Mouse (Mus musculus) 416B (cell line): ENCODE measurements around the gene Gpr152.
"Not testable (repeated sequence)": the region's sequence is repeated elsewhere in the genome, so short reads cannot be mapped to it uniquely, and the experiment has no call there.

Source experiments
- DNase-seq: peaks from one replicate; pipeline ENCODE4 v3.0.0; 2011; ENCODE audit warnings: low read depth

The Gpr152 gene

DNA sequence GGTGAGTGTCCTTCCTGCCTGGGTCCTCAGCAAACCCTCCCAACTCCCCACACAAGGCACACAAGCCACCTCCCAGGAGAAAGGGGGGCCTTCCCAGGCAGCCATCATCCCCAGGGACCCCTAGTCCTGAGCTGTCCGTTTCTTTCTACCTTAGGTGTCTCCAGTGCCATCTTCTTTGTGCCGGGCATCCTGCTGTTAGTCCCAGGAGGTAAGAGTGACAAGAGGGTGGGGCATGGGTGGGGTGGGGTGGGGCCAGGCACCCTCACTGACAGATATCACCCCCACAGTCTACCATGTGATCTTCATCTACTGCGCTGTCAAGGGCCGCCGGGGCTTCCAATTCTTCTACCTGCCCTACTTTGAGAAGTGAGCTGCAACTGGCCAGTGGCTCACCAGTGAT, 8.5 kb upstream of the Gpr152 start:
- DNase-seq: no peak

DNA sequence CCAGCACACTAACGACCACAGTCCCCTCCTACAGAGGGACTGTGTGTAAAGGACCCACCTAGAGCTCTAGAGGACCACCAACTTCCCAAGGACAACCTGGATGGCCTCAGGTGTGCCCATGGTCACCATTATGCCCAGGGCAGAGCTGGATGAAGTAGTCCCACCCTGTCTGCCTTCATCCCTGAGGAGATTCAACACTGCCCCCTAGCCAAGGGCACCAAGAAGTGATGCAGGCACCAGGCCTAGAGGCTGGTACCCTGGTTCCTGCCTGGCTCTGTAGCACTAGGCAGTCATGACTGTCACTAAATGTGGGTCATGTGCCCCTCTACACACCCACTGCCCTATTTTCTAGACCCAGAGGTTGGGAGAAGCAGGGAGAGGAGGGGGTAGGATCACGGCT, 7.8 kb upstream of the Gpr152 start:
- peak; percentile 28 for DNase-seq

DNA sequence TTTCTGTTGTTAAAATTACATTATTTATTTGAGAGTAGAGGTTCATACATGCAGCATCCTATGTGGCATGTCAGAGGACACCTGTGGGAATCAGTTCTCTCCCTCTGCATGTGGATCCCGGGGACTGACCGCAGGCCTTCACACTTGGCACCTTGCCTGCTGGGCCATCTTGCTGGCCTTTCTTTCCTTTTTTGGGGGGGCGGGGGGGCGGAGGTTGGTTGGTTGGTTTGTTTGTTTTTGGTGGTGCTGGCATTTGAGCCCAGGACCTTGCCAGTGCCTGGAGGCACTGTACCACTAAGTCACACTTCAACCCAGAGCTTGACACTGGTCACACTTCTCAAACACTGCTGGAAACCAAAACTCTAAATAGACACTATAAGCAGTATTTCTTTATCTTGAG, 5.2 kb upstream of the Gpr152 start:
- DNase-seq: no peak

DNA sequence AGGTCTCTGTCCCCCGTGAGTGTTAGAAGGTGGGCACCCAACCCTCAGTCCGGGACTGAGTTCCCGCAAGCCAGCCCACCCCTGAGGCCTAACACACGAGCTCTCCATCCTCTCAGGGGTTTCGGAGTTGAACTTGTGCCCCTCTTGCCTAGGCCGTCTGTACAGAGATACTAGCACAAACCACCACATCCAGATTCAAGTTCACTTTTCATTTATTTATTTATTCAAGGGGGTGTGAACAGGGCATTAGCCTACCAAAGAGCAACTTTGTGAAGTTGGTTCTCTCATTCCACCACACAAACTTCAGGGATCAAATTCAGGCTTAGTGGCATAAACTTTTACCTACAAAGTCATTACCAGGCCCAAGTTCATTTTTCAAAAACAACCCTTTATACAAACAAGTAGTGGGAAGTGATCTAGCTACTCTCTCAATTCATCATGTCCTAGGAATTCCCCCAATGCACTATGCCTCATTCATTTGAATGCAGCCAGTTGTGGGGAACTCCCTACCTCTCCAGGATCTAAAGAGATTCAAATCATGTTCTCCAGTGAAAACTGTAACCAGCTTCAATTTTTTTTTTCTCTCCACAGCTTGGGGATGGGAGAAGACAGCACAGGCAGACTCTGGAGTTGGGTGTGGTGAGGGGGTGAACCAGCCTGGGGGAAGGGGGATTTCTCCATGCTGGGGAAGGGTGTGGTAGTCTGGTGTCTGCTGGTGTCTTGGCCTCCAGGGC, 4.2 kb upstream of the Gpr152 start:
- not testable (repeated sequence) for DNase-seq

DNA sequence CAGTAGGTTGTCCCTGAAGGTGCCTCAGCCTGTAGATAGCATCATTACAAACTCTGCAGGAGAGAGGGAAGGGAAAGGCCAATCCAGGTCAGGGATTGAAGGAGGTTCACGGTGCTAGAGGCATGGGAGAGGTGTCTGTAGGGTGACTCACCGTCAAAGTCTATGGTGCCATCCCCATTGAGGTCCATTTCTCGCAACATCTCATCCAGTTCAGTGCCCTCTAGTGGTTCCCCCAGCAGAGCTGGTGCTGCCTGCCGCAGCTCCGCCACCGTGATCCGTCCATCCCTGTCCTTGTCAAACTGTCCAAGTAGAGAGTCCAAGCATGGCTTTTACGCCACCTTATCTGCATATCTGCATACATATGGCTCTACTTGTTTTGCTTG, 3.6 kb upstream of the Gpr152 start:
- peak; percentile 58 for DNase-seq

DNA sequence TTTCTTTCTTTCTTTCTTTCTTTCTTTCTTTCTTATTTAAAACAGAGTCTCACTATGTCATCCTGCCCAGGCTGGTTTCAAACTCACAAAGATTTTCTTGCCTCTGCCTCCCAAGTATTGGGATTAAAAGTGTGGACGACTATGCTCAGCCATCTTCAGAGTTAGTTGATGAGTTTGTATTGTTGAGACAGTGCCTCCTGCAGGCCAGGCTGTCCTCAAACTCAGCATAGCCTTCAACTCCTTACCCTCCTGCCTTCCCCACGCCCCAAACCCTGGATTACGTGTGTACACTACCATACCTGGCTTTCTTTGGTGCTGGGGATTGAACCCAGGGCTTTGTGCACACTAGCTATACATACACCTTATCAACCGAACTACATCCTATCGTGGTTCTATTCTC, 3.1 kb upstream of the Gpr152 start:
- peak; percentile 64 for DNase-seq

DNA sequence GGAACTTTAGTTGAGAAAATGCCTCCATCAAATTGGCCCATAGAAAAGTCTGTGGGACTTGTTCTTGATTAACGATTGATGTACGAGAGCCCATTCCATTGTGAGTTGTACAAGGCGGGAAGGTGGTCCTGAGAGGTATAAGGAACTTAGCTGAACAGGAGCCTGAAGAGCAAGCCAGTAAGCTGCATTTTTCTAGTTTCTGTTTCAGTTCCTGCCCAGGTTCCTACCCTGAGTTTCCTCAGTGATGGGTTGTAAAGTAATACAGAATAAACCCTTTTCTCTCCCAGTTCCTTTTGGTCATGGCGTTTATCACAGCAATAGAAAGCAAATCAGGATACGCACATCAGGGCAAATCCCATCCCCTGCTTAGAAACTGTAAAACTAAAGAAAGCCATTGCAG, 1.7 kb upstream of the Gpr152 start:
- DNase-seq: no peak

DNA sequence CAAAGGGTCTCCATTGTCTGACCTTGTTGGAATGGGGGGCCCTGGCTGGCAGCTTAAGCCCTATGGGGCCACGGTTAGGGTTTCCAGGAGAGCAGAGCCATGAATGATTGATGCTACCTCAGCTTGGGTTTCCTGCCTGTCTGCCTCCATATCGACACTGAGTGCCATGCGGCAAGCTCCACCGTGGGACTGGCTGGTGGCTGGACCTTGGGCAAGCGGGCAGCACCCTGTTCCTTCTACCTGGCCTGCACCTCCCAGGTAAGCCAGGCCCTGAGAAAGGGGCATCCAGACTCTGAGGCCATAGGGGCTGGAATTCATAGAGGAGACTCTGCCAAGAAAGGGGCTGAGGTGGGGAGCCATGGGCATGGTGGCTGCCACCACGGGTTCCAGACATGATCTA, 560 bp downstream of the Gpr152 start:
- no peak for DNase-seq

DNA sequence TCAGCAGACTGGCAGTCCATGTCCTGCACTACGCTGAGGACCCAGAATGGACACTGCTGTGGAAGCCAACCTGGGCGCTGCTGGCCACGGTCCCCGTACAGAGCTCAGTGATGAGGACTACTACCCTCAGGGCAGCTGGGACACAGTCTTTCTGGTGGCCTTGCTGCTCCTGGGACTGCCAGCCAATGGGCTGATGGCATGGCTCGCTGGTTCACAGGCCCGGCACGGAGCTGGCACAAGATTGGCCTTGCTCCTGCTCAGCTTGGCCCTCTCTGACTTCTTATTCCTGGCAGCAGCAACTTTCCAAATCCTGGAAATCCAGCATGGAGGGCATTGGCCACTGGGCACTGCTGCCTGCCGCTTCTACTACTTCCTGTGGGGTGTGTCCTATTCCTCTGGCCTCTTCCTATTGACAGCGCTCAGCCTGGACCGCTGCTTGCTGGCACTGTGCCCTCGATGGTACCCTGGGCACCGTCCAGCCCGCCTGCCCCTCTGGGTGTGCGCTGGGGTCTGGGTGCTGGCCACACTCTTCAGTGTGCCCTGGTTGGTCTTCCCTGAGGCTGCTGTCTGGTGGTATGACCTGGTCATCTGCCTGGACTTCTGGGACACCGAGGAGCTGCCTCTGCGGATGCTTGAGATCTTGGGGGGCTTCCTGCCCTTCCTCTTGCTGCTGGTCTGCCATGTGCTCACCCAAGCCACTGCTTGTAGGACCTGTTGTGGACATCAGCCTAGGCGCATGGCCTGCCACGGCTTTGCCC, 3.0 kb downstream of the Gpr152 start:
- DNase-seq: no peak

DNA sequence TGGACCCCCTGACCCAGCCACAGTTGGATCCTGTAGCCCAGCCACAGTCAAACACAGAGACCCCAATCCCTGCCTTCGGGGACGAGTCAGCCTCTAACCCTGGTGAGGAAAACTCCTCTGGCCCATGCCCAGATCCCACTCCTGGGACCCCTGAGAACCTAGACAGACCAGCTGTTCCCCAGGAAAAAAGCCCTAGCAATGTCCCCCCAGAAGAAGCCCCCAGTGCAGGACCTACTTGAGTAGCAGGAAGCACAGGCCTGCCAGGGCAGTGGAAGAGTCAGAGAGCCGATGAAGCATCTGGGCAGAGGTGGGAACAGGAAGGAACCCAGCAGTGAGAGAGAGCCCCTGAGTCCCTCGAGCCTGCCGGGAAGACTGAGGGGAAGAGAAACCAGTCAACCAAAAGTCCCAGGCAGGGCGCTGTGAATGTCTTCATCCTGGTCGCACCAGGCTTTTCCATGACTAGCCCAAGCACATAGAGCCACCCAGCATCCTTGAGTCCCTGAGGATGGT, 4.2 kb downstream of the Gpr152 start, which contains the start of gene Cabp4:
Gene Cabp4, minus strand, starts transcription at position 275 of the 510 bp plus-strand sequence.
- DNase-seq: no peak

DNA sequence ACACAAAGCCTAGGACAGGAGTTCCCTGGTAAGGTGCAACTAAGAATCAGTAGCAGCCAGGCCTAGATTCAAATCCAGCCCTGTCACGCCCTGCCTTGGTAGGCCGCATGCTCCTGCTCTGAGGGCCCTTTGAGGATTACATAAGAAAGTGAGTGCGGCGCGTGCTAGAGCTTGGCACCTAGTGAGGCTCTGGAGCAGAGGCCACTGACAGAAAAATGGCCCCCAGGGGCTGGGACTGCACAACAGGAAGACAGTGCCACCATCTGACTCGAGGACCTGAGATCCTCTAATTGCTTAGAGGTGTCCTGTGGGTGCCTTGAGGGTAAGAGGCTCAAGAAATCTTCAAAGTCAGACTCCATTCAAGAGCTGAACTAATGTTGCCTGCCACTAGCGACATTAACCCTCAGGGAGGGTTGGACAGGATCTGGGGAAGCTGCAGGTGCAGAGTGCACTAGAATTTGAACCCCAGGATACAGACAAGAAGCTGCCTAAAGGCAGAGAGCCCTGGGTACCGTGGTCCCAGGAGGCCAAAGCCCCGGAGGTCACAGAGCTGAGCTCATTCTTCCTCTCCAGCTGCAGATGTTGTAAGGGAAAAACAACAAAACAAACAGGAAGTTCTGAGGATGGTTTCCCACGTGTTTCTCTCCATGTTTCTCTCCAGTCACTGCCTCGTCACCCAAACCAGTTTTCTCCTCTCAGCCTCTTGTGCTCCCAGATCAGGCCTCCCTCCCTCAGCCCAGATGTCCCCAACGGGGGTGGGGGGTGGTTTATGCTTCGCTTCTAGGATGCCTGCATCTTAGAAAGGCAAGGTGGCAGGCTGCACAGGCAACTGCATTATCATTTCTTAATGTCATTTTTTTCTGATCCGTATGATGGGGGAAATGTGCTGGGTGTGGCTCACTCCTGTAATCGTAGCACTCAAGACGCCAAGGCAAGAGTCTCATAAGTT, 5.2 kb downstream of the Gpr152 start:
- no peak for DNase-seq

DNA sequence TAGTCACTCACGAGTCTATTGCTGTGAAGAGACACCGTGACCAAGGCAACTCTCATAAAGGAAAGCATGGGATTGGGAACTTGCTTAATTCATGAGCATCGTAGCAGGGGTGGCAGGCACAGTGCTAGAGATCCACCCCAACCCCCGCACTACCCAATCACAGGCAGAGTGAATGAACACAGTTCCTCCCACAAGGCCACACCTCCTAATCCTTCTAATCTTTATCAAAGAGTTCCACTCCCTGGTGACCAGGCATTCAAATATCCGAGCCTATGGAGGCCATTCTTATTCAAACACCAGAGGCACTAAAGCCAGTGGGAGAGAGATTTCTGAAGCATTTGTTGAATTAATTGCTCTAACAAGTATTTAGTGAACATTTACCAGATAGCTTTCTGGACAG, 6.3 kb downstream of the Gpr152 start:
- DNase-seq: no peak

DNA sequence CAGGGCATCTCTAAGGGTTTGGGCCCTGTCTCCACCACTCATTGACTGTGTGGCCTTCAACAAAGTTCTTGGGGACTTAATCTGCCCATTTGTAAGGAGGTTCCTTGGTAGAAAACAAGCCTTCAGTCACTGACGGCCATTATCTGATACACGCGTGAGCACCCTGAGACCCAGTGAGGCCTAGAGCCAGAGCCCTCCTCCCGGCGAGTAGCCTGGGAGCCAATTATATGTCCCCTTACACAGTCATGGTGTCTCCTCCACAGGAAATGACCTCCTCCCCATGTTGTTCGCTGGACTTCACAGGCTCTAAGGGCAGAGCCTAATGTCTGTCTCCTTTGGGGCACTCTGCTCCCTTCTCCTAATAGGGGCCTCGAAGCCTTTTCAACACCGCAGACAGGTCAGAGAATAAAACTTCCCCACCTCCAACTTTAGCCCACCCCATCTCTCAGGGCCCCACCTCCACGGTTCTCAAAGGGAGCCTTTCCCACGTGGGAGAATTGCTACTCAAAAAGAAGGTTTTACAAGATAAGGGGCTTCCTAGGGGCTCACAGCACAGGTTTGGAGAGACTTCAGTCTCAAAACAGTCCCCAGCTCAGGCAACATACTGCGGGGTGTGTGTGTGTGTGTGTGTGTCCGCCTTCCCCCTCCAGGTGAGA, 6.9 kb downstream of the Gpr152 start:
- no peak for DNase-seq

DNA sequence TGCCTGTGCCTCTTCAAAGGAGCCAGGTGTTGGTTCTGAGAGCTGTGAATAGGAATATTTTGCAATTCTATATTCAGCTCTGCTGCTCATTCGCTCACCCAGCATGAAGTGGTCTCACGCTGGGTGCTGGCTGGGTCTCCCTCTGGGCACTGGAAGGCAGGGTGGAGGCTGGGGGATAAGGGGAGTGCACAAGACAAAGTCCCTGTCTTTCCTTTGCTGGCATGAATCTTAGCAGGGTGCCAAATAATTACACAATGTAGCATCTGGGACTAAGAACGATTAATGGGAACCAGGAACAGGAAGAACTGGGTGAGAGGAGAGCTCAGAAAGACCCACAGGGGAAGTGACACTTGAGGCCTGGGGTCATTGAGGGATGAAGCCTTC, 7.4 kb downstream of the Gpr152 start:
- DNase-seq: no peak

DNA sequence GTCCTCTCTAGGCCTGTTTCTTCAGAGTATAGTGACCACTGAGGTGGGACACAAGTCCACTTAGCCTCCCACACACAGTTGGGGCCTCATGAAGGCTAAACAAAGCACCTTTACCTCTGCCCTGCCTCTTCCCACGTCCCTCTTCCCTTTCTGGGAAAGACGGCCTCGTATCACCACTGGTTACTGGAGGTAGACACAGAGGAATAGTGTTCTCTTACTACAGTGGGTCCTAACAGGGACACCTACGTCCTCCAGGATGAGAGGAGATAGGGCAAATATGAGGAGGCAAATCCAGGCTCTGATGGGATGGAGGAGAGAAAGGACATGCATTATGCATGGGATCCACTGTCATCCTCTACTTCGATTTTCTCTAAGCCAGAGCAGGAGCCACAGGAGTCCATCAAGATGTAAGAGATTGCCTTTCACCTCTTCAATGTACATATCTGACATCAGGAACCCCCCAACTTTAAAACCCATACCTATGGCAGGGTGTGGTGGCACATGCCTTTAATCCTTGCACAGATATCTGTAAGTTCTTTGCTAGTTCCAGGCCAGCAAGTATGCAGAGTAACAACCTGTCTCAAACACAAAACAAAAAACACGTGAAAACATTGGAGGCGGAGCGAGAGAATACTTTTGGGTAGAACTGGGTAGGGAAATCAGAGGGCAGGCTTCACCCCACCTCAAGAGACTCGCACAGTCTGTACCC, 8.3 kb downstream of the Gpr152 start:
- DNase-seq: no peak

DNA sequence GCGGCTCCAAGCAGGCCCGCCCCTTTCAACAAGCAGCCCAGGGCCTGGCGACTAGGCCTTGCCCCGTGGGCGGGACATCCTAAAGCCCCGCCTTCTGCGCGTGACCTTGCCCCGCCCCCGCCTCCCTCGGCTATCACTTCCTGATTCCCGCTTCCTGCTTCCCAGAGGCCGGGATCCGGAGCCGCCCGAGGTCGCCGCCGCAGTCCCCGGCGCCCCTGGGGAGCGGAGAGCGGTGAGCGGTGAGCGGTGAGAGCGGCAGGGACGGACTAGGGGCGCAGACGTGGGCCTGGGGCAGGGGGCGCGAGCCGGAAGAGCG, 8.9 kb downstream of the Gpr152 start, which contains the start of gene Coro1b:
Gene Coro1b, plus strand, starts transcription at position 129 of the 316 bp plus-strand sequence.
- DNase-seq: peak; percentile 92

DNA sequence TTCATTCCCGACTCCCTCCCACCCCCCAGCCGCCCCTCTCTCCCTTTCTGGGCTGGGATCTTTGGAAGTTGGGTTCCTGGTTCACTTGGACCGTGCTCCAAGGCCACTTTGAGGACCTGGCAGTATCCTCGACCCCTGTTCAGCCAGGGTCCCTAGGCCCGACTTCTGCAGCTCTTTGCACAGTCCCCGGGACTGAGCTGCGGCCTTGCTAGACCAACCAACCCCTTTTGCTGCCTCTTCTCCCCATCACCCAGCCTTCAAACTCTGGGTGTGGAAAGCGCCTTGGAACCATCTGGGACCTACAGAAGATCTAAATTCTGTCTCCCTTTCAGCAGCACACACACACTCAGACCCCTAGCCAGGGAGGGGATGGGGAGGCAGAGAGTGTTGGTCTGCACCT, 9.2 kb downstream of the Gpr152 start:
- DNase-seq: peak; percentile 37

DNA sequence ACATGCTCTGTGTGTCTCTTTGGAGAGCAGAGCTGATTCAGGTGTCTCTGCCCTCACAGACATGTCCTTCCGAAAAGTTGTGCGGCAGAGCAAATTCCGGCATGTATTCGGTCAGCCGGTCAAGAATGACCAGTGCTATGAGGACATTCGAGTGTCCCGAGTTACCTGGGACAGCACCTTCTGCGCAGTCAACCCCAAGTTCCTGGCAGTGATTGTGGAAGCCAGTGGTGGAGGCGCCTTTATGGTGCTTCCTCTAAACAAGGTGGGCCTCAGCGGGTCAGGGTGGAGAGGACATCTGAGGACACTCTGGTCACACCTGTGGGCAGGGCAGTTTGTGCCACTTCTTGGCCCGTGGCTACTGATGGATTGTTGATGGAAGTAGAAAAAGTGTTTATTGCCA, 9.7 kb downstream of the Gpr152 start:
- no peak for DNase-seq

DNA sequence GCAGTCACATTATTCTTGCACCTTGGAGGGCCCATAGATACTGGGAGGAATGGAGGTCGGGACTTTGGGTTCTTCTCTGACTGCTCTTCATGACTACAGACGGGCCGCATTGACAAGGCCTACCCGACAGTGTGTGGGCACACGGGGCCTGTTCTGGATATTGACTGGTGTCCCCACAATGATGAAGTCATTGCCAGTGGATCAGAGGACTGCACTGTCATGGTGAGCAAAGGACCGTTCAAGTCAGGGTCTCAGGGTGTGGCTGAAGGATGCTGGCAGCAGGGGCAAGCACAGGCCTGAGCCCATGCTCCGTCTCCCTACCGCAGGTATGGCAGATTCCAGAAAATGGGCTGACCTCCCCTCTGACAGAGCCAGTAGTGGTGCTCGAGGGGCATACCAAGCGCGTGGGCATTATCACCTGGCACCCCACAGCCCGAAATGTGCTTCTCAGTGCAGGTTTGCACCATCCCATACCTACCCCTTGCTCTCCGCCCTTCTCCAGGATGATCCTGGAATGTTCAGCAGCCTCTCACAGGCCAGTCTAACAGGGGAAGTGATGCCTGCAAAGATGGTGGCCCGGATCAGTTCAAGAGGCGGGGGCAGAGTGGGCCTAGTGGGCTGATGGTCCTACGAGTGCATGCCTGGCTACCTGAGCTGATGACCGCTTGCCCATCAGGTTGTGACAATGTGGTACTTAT, 10.3 kb downstream of the Gpr152 start:
- DNase-seq: no peak
